Mouse (Mus musculus): Measurements from ENCODE around the gene Il17c.

Gene Il17c

DNA sequence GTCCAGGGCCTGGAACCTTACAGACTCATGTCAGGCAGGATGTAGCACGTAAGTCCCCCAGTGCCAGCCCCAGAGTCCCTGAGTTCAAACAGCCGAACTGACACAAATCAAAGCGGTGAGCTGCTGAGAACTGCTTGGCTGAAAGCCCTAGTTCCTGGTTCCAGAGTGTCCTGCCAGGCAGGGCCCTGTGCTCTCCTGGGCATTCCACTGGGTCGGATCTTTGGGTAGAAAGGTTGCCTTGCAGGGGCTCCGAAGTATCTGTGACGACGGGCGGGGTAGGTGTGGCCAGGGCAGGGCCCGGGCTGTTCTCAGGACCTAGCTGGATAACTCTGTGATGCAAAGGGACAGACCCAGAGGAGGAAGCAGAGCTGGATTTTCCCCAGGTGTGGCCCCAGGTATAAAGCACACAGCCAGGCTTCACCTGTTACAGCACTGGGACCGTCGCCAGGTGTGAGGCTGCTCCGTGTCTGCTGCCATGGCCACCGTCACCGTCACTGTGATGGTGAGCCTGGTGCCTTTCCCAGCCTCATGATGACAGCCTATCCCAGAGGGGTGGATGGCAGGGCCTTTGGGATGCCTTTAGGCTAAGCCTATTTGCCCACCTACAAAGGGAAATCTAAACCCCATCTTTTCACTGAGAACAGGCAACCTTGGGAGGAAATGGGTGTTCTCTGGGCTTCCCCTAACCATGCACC lies at the start of gene Il17c:
TSS of gene Il17c (plus strand) at position 645 of the 695 bp plus-strand sequence.
- no peak for DNase-seq (ENCODE audit: low spot score in 2 of 2)

DNA sequence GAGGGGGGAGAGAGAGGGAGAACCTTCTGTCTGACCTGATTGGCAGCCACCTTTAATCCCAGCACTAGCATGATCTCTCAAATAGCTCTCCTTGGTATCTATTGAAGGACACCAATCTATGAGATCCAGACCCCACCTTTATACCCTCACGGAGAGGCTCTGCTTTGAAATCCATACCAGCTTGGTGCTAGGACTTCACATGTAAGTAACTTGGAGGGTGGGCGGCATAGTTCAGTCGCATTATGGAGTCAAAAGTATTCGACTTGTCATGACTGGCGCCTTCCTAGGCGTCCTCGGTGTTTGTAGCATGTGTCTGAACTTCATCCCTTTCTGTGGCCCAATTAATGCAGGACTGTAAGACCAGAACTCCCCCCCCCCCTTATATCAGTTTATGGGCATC lies 46.5 kb upstream of the Il17c start:
- DNase-seq (ENCODE audit: low spot score in 2 of 2), result no peak

DNA sequence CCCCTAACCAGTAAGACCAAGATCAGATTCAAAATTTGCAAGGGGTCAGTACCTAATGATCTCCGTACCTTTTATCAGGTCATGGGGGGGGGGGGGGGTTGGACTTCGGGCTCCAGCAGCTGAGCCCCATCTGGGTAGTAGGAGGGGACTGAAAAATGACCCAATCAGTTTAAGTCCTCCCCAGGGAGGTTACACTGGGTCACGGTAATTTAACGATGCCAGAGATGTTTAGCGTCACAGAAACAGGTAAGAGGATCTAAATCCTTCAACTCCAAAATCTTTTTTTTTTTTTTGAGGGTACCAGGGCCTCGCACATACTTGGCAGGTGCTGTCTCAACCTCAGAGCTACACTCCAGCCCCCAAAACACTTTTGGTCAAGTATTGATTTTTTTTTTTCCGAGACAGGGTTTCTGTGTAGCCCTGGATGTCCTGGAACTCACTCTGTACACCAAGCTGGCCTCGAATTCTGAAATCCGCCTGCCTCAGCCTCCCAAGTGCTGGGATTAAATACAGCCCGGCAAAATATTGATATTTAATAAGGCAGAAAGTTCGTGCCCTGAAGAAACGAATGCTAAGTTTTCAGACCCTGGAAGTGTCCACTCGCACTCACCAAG lies 46.0 kb upstream of the Il17c start:
- DNase-seq (ENCODE audit: low spot score in 2 of 2), result no peak

DNA sequence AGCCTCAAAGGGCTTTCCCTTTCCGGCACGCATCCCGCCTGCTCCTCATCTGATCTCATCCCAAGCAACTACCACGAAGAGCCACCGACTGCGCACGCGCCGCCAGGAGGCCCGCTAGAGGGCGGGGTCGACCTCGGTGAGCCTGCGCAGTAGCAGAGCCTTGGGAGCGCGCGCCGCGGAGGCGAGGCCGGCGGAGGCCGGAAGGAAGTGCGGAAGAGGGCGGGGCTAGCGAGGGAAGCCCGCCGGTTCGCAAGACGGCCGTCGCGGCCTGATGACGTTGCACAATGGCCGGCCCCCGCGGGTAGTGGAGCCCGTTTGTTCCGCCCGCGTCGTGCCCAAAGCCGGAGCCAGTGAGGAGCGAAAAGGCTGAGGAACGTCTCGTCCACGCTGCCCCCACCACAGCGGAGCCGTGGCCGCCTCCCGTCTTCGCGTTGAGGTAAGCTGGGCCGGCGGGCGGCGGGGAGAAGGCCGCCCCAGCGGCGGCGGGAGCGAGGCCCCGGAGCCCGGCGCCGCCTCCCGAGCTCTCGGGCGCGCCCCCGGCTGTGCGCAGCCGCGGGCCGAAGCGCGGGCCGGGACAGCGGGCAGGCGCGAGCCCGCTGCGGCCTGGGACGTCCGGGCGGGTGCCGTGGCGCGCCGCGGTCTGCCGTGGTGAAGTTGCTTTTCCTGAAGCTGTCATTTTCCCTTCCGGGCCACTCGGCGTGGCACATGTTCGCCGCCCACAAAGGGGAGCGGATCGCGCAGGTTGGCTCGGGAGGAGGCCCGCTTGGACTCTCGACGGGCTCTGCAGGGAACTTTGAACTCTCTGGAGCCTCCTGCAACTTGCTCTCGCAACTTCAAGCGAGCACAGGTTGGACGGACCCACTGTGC lies 45.2 kb upstream of the Il17c start, which contains the start of gene Zc3h18:
TSS of gene Zc3h18 (plus strand) at position 245 of the 867 bp plus-strand sequence.
- peak; percentile 98 to 99 for DNase-seq (ENCODE audit: low spot score in 2 of 2)

DNA sequence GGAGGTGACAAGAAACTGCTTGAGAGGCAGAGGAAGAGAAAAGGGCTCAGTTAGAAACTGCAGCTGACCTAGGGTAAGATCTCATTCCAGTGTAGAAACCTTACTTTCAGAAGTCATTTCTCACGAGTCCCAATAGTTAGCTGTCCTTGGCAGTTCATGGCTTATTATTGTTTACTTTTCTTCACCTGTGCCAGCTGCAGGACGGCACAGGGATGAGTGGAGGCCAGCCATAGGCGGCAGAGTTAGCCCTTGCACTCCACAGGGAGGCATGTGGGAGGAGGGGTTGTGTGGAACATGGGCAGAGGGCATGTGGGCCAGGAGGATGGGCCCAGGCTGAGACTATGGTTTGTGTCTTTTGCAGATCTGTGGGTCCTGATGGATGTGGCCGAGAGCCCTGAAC lies 38.8 kb upstream of the Il17c start:
- no peak for DNase-seq (ENCODE audit: low spot score in 2 of 2)

DNA sequence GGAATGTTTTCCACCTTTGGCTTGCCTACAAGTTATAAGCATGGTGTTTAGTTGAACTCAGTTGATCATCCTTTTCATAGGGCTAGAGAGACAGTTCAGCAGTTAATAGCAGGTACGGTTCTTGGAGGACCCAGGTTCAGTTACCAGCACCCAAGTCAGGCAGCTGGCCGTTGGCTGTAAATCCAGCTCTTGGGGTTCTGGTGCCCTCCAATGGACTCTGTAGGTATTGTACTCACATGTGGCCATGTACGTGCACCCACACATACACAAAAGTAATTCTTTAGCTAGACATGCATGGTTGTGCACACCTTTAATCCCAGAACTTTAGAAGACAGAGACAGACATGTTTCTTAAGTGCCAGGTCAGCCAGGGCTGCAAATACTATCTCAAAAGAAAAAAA lies 32.5 kb upstream of the Il17c start:
- DNase-seq (ENCODE audit: low spot score in 2 of 2), result no peak

DNA sequence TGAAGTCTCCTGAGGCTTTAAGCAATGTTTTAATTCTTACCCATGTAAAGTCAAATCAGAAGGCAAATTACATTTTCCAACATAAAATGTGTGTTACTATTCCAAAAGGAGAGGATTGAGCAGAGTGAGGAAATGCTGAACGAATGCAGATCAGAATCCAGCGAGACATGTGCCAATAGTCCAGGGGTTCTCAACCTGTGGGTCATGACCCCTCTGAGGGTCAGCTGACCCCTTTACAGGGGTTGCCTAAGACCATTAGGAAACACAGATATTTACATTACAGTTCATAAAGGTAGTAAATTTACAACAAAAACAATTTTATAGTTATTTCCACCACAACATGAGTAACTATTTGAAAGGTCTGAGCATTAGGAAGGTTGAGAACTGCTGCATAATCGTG lies 31.1 kb upstream of the Il17c start:
- no peak for DNase-seq (ENCODE audit: low spot score in 2 of 2)

DNA sequence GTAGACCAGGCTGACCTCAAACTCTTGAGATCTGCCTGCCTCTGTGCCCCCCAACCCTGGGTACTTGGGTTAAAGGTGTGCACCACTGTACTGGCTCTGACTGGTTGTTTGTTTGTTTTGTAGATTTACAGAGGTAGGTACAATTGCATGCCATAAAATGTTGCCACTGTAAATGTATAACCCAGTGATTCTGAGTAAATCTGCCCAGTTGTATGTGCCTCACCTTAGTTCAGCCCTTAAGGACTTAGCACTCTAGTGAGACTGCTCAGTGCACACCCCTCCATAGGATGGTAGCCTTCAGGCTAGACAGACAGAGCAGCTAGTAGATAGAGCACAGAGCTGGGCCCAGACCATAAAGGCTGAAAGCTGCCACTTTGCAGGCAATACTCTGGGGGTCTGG lies 28.1 kb upstream of the Il17c start:
- DNase-seq (ENCODE audit: low spot score in 2 of 2), result no peak

DNA sequence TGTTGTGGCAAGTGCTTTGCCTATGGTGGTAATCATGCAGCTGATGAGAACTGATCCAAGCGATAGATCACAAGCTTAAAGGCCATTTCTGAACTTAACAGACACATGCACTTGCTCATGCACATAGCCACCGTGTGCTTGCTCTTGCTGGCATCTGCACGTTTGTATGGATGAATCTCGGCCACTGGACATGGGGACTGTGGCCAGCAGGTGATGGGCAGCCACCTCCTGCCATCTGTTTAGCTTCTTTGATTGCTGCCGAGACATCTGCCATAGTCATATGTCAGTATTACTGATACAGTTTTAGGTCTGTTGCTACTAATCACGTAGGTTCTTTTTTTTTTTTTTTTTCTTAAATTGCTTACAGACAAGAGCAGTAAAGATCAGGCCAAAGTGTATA lies 26.5 kb upstream of the Il17c start:
- DNase-seq (ENCODE audit: low spot score in 2 of 2), result no peak

DNA sequence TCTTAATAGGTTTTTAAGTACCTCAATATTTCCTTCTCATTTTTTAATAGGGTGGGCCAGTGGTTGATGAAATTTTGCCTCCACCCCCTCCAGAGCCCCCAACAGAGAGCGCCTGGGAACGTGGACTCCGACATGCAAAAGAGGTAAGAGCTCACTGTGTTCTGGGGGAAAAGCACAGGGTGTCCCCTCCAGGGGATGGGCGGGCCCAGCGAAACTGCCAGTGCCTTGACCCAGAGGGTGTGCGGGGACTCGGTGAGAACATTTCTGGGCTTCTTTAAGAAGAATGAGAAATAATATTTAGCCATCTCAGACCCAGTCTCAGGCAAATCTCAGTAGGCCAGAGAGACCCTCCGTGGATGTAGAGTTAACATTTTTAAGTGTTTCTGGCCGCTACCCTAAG lies 23.6 kb upstream of the Il17c start:
- DNase-seq (ENCODE audit: low spot score in 2 of 2), result no peak

DNA sequence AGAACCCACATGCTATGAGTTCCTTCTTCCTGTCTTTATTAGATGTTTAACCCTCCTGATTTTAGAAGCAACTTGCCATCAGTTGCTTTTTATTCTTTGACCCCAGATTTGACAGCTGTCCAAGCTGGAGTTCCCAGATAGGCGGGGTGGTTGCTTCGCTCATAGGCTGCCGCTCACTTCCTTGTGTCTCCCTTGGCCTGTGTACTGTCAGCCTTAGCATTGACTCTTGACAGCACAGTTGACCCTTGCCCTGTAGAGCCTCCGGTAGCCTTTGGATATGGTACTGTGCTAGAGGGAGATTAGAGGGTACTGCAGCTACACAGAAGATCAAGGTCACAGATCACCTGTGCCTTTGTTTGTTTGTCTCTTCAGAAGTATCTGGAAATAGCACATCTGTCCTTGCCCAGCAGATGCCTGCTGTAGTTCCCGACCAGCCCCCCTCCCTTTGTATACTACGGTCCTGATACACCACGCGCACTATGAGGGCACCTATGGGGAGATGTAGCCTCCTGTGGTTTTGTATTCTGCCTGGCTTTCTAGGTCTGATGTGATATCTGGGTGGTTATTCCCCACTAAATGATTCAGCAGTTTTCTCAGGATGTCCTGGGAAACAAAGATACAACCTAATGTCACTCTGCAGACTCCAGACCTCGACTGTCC lies 16.5 kb upstream of the Il17c start:
- no peak for DNase-seq (ENCODE audit: low spot score in 2 of 2)

DNA sequence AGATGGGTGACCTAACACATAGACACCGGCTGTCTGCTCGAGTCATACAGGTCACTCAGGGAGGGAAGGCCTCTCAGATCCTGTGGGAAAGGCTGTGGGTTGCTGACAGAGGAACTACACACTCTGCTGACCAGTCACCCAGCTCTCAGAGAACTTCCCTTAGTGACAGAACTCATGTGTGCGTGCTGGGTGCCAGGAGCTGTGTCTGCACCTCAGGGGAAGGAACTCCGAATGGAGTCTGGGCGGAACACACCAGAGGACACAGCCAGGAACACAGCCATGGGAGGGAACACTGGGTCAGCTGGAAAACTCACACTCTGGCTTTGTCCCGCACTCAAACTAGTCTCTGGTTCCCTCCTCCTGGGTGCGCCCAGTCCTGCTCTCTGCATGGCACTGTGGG lies 14.1 kb upstream of the Il17c start:
- DNase-seq (ENCODE audit: low spot score in 2 of 2), result no peak

DNA sequence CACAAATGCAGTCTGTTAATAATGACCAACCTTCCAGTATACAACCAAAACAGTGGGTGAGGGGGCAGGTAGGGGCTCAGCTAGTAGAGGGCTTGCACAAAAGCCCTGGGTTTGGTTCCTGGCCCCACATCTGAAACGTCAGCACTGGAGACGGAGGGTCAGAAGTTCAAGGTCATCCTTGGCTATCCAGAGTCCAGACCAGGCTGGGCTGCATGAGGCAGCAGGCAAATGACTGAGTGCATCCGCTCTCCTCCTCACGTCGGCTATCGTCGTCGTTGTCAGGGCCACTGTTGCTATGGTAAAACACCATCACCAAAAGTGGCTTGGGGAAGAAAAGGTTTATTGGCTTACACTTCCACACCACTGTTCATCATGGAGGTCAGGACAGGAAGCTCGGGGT lies 7.5 kb upstream of the Il17c start:
- no peak for DNase-seq (ENCODE audit: low spot score in 2 of 2)

DNA sequence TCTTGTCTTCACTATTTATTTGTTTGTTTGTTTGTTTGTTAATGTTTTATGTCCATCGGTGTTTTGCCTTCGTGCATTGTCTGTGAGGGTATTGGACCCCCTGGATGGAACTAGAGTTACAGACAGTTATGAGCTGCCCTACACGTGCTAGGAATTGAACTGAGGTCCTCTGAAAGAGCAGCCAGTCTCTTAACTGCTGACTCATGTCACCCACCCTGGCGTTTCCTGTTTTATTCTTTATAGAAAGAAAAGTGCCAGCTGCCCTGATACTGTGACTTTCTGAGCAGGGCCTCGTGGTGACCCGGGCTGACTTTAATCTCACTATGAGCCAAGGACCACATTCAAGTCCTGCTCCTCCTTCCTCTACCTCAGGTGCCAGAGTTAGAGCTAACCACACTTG lies 6.3 kb upstream of the Il17c start:
- no peak for DNase-seq (ENCODE audit: low spot score in 2 of 2)

DNA sequence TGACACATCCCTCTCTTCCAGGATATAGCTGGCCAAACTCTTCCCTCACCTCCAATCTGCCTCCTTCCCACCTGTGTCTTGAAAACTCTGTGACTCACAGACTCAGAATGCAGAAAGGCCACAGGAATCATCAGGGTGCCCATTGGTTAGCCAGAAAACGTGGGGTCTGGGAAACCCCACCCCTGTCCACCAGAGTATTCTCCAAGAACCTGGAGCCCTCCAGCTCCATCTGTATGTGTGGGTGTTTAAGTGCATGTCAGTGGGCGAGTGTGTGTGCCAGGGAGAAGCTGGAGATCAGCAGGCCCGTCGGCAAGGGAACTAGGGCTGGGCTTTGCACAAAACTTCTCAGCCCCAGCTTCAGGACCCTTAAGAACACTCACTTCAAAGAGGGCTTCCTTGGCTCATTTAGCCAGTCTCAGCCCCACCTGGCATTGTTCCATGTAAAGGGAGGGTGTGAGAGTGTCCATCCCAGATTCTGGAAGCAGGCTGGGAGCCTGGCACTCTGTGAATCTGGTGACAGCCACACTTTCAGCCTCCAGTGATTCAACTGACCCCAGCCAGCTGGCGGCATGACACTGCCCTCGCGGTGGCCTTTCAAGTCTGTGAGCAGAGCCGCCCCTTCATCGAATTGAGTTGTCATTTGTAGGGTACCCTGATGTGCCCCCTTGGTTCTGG lies 1.8 kb upstream of the Il17c start:
- peak; percentile 47 to 68 for DNase-seq (ENCODE audit: low spot score in 2 of 2)

DNA sequence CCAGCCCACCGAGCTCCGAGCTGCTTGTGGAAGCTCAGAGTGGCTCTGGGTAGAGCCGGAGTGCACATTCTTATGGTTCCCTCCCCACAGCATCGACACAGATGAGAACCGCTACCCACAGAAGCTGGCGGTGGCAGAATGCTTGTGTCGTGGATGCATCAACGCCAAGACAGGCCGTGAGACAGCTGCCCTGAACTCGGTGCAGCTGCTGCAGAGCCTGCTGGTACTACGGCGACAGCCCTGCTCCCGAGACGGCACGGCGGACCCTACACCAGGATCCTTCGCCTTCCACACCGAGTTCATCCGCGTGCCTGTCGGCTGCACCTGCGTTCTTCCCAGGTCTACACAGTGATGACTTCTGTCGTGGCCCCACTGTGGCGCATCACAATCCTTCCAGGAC lies 1.4 kb downstream of the Il17c start:
- no peak for DNase-seq (ENCODE audit: low spot score in 2 of 2)

DNA sequence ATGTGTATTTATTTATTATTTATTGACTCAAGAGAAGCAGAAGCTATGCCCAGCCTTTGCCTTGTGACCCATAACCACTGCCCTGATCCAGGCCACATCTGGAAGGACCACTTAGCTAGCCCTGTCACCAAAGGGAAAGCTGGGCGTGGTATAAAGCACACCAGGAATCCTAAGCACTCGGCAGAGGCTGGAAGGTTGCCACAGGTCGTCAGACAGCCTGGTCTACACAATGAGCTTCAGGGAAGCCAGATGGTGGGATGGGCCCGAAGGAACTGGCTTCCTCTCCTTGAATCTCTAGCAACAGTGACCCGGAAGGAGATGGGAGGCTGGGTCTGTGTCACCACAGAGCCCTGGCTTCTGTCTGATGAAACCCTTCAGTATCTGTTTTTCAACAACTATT lies 1.8 kb downstream of the Il17c start:
- no peak for DNase-seq (ENCODE audit: low spot score in 2 of 2)

DNA sequence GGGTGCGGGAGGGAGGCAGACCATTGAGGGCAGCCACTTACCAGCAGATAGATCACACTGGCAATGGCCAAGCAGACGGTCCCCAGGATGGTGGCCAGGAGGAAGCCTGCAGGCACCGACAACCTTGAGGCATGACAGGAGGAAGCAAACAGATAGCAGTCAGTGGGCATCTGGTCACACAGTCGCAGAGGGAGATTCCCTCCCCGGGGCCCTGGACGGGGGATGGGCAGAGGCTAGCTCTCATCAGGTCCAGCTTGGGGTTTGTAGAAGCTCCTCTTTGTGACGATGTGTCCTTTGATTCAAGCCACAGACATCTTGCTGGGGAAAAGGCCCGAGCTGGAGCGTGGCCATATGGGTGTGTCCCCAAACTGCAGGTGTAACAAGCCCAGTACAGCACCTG lies 4.3 kb downstream of the Il17c start:
- no peak for DNase-seq (ENCODE audit: low spot score in 2 of 2)

DNA sequence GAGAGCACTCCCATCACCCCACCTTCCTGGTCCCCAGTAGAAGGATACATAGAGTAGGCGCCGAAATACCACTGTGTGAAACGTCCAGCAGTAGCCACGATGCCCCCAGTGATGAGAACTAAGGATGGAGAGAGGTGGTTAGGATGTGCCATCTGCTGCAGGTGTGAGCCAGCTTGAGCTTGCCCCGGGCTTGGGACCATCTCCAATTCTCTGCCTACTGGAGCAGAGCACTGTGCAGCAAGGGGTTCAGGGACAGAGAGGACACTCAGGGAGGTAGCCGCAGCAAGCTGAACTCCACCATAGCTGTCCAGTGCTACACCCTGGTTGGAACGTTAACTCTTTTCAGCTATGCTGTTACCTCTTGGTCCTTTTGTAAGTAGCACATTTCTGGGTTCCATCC lies 5.8 kb downstream of the Il17c start:
- DNase-seq (ENCODE audit: low spot score in 2 of 2), result no peak

DNA sequence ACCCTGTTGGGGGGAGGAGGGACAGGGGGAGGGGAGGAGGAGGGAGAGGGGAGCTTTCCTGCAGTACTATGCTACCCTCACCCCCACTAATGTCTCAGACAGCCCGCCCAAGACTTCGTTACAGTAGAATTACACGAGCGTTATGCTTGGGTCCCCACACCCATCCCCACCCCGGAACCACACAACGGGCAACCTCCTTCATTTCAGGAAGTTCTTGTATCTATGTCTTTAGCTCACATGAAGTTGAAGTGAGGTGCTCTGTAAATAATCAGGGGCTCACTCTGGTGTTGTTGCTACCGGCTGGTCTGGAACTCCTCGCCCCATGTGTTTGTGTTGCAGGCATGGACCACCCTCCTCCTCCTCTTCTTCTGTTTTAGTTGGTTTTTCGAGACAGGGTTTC lies 6.3 kb downstream of the Il17c start:
- DNase-seq (ENCODE audit: low spot score in 2 of 2), result no peak

DNA sequence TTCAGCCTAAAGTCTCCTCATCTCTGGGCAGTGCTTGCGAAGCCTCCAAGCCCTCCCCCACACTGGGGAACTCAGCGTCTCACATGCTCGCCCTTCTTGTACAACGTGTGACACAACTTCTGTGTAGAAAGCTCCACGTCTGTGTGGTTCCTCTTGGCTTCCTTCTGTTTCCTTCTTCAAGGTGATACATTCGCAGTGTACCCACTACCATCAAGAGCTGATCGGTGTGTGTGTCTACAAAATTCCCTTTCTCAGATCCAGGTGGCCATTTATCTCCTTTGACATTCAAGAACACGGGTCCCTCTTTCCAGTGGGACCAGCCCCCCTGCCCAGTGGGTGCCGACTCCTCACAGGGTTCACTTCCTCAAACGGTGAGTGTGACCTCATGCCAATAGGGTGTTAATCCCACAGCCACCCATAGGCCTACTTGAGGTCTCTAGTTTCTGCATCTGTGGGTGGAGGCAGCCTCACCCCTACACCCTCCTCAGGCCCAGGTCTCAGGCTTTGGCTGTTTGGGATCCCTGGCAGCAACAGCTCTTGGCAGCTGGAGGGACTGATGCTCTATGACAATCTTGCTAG lies 8.3 kb downstream of the Il17c start:
- no peak for DNase-seq (ENCODE audit: low spot score in 2 of 2)

All from right cerebral cortex, postnatal 36 days (tissue).